Mouse (Mus musculus): ENCODE results near the gene Trem3. TPM values are rescaled to one million over a fixed set of nuclear protein-coding genes. Genes with fewer than 3 reads are reported as not detected.

Trem3 gene
- polyA plus RNA-seq, 1 experiment from 2014 or later: not detected

GRCm38 (mm10) chr17:48301792-48302191 lies 54.2 kb downstream of the Trem3 start:
- H3K36me3 ChIP-seq: no peaks in the 10 kb centered on the region
- H3K4me1 ChIP-seq (replicated peaks): 0 out of 2 replicates have a peak, but pooled peaks cover 3% of the 10 kb centered on the region
- no peak overlapping the region for H3K27ac ChIP-seq
- H3K27me3 ChIP-seq (ENCODE audit: insufficient read depth, poor library complexity, severe bottlenecking): no peaks in the 10 kb centered on the region
- no peaks in the 10 kb centered on the region for H3K9me3 ChIP-seq
- DNase-seq (ENCODE audit: low spot score): no peak
- no peak overlapping the region for H3K4me3 ChIP-seq
- 92% methylated on average over 5 of the region's 5 CpGs for WGBS

Other genes with a start within 250 kb of the Trem3 start
- not detected in 2 replicates for gene 1700122O11Rik, start 209.5 kb upstream of the Trem3 start, polyA plus RNA-seq (2016; fragmentation: Nextera tagmentation; extraction: Ambion mirVana)
- gene 1700067P10Rik, start 158.5 kb upstream of the Trem3 start, polyA plus RNA-seq (2016; fragmentation: Nextera tagmentation; extraction: Ambion mirVana): 0.14 and 0.20 TPM in 2 replicates
- gene 9830107B12Rik, start 101.5 kb upstream of the Trem3 start, polyA plus RNA-seq (2016; fragmentation: Nextera tagmentation; extraction: Ambion mirVana): not detected in 2 replicates
- not detected in 2 replicates for gene A530064D06Rik, start 80.5 kb upstream of the Trem3 start, polyA plus RNA-seq (2016; fragmentation: Nextera tagmentation; extraction: Ambion mirVana)
- gene Trem1, start 15.0 kb upstream of the Trem3 start, polyA plus RNA-seq (2016; fragmentation: Nextera tagmentation; extraction: Ambion mirVana): 0.06 TPM in 1 of 2 replicates, not detected in the other
- not detected in 2 replicates for gene Treml4, start 16.5 kb downstream of the Trem3 start, polyA plus RNA-seq (2016; fragmentation: Nextera tagmentation; extraction: Ambion mirVana)
- 0.30 and 0.47 TPM in 2 replicates for gene Treml2, start 51.7 kb downstream of the Trem3 start, polyA plus RNA-seq (2016; fragmentation: Nextera tagmentation; extraction: Ambion mirVana)
- 0.10 and 0.15 TPM in 2 replicates for gene B430306N03Rik, start 68.4 kb downstream of the Trem3 start, polyA plus RNA-seq (2016; fragmentation: Nextera tagmentation; extraction: Ambion mirVana)
- 1.2 and 3.5 TPM in 2 replicates for gene Trem2, start 98.6 kb downstream of the Trem3 start, polyA plus RNA-seq (2016; fragmentation: Nextera tagmentation; extraction: Ambion mirVana)
- 1.8 and 2.5 TPM in 2 replicates for gene Treml1, start 112.1 kb downstream of the Trem3 start, polyA plus RNA-seq (2016; fragmentation: Nextera tagmentation; extraction: Ambion mirVana)
- 19.2 and 19.5 TPM in 2 replicates for gene Nfya, start 162.1 kb downstream of the Trem3 start, polyA plus RNA-seq (2016; fragmentation: Nextera tagmentation; extraction: Ambion mirVana)
- 81.8 and 99.4 TPM in 2 replicates for gene Oard1, start 162.2 kb downstream of the Trem3 start, polyA plus RNA-seq (2016; fragmentation: Nextera tagmentation; extraction: Ambion mirVana)
- 0.98 and 1.4 TPM in 2 replicates for gene Apobec2, start 185.2 kb downstream of the Trem3 start, polyA plus RNA-seq (2016; fragmentation: Nextera tagmentation; extraction: Ambion mirVana)
- gene Tspo2, start 203.7 kb downstream of the Trem3 start, polyA plus RNA-seq (2016; fragmentation: Nextera tagmentation; extraction: Ambion mirVana): 0.26 and 0.96 TPM in 2 replicates
- 0.07 and 0.56 TPM in 2 replicates for gene Unc5cl, start 207.1 kb downstream of the Trem3 start, polyA plus RNA-seq (2016; fragmentation: Nextera tagmentation; extraction: Ambion mirVana)

Measured in hindbrain, embryonic 10.5 days (tissue).